Mouse (Mus musculus) right cerebral cortex, adult 2 months (tissue): ENCODE measurements around the gene Armc9.

Experiments used
- DNase-seq, 2 experiments: peaks; one replicate each; pipeline ENCODE4 v3.0.0; 2021 to 2022; ENCODE audit warnings: low spot score in 2 of 2

Armc9 gene

DNA sequence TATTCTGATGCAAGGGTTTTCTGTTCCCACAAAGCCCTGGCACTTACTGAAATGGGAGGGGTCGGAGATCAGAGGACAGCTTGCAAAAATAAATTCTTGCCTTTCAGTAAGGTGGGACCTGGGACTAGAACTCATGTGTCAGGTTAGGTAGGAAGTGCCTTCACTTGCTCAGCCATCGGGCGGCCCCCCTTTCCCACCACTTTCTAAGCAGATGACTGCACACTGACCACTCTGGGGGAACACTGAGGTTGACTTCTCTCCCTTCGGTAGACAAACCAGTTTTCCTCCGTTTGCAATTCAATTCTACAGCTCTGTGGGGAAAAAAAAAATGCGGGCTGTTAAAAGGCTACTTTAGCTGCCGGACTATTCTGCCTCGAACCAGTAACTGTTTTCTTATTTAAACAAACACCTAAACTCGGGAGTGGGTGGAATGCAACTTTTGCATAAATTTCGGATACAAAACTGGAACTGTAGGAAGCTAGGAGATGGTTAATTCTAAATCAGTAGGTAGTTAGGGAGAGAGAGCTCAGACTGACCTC is 157.0 kb downstream of the Armc9 start:
- DNase-seq = no peak

DNA sequence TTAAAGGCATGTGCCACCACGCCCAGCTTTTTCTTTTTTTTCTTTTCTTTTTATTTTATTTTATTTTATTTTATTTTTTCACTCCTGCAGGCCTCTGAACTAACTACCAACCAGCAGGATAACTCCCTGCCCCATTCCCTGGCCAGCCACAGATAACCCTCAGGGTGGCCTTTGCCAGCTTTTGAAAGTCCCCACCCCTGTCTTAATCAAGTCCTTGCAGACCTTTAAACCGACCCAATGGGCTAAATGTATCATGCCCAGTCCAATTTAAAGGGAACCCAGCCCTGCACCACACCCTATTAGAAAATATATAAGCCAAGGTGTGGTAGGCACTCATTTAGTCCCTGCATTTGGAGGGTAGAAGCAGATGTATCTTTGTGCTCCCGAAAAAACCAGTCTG is 157.7 kb downstream of the Armc9 start:
- DNase-seq = no peak

DNA sequence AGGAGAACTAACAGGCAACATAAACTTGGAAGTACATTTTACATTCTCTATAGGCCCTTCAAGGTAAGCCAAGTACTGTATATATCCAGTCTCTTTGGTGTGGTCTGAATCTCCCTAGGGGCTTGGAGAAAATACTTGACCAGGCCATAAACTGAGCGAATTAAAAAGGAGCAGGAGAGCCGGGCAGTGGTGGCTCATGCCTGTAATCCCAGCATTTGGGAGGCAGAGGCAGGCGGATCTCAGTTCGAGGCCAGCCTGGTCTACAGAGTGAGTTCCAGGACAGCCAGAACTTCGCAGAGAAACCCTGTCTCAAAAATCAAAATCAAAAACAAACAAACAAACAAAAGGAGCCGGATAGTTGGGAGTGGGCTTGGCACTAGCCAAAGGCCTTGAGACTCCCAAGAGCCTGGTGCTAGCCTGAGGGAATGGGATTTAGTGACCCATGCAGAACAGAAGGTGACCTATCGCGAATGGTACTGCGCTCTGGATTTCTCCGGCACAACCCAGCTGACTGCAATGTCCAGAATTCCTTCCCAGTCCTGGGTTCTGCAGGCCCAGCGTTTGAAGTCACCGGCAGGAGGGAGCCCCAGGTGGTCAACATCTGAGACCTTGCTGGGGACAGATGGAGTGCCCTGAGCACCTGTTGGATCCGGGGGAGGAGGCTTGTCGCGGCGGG is 158.7 kb downstream of the Armc9 start:
- DNase-seq = no peak

DNA sequence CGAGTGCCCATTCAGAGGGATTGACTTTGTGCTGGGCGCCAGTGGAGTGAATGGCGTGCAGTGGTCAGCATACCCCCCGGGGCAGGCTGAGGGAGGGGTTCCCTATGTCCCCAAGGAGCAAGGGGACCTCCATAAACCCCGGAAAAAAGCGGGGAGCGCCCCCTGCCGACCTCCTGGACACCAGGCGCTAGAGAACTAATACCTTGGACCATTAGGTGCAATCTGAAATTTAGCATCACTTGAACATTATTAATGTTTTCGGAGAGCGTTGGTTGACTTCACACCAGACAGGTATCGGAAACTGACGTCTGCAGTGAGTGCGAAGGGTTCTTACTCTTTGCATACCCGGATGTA is 159.2 kb downstream of the Armc9 start:
- no peak for DNase-seq

DNA sequence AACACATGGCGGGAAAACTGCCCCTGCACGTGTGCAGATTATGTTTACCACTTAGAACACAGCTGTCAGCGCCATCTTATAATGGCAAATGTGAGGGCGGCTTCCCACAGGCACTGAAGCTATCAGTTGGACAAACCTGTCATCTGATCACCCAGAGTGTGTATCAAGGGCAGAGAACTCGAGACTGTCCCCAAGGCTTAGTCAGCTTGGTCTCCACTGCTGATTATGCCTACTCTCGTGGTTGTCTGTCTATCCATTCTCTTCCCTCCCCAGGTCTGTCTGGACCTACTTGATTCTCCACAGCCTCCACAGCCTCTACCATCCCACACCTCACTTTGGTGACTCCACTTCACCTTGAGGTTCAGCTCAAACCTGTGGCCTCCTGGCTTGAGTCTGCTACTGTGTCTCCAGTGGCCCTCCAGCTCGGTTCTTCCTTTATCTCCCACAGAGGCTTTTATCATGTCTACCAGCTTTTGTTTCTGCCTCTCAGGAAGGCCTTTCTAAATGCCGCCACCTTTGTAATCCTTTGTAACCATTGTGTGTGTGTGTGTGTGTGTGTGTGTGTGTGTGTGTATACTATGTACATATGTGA is 166.3 kb downstream of the Armc9 start:
- DNase-seq = no peak
